Mouse (Mus musculus): ENCODE measurements around the gene Kansl1. TPM values are rescaled to one million over a fixed set of nuclear protein-coding genes. Genes with fewer than 3 reads are reported as not detected.

Kansl1 gene
- polyA plus RNA-seq, 1 experiment from 2014 or later, result 35.4 TPM

DNA sequence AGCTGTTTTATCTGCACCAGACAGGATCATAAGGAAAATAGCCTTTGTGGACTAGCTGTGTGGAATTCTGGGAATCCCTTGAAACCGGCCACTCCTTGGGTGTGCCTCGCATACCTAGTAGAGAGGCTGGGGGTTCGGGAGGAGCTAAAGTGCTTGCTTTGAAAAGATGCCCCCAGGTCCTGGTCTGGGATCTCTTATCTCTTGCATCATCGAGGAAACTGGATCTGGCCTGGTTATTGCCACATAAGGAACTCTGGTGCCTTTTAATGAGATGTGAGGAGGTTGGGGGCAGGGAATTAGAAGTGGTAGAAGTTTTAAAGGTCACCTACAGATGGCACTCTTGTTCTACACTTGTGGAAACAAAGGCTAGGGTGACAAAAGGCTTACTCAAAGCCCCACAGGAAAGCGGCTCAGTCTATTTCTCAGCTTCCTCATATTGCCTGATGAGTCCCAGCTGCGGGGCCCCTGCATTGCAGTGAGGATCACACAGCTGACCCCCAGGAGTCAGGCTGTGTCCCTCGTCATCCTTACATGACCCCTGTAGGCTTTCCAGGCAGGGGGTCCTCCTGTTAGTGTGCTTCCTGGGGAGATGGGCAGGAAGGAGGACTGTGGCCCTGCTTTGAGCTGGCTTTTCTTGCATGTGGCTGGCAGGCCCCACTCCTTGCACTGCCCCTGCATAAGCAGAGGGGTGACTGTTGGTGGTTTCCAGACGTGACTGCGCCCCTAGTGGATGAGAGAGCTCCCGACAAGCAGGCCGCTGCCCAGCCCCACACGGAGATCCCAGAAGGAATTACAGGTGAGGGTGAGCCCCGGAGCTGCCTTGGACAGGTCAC lies 179.2 kb downstream of the Kansl1 start:
- Histone ChIP-seq H3K9ac (ENCODE audit: low read length) (no peak overlapping the region), H3K36me3 (ENCODE audit: control insufficient read depth, insufficient read depth, low read length) (no peaks in the 10 kb centered on the region), H3K4me3 (ENCODE audit: low read depth, low read length) (no peak overlapping the region), H3K4me1 (replicated peaks; ENCODE audit: control insufficient read depth, insufficient read depth, low read length) (no peaks in the 10 kb centered on the region), H3K27ac (ENCODE audit: low read depth, low read length) (0 out of 2 replicates have a peak overlapping the region, but pooled peaks have one; percentile 42), H3K9me3 (ENCODE audit: control insufficient read depth, low read length) (no peaks in the 10 kb centered on the region), H3K4me2 (ENCODE audit: low read depth, low read length, severe bottlenecking) (no peak overlapping the region), H3K27me3 (ENCODE audit: control insufficient read depth, insufficient read depth, low read length) (no peaks in the 10 kb centered on the region)
- DNase-seq (ENCODE audit: low spot score) (peak; percentile 85), ATAC-seq (replicated peaks; ENCODE audit: low FRiP score) (peak; percentile 86)
- 15% methylated on average over 13 of the region's 13 CpGs for WGBS

DNA sequence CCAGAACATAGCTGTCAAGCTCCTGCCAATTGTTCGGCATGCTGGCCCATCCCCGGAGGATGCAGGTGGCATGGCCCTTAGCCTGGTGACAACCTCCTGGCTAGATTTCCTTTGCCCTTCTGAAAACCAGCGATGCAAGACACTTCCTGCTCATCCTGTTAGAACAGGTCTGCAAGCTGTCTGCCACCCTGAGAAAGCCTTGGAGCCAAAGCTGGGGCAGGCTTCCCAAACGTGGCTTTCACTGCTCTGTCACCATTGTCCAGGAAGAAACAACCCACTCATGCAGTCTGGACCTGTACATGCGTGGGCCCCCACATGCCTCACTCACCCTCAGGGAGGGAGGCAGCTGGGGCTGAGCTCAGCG lies 179.8 kb downstream of the Kansl1 start:
- Histone ChIP-seq H3K9ac (ENCODE audit: low read length) (no peak overlapping the region), H3K27ac (ENCODE audit: low read depth, low read length) (no peak overlapping the region), H3K4me2 (ENCODE audit: low read depth, low read length, severe bottlenecking) (no peak overlapping the region), H3K4me1 (replicated peaks; ENCODE audit: control insufficient read depth, insufficient read depth, low read length) (no peaks in the 10 kb centered on the region), H3K27me3 (ENCODE audit: control insufficient read depth, insufficient read depth, low read length) (no peaks in the 10 kb centered on the region), H3K36me3 (ENCODE audit: control insufficient read depth, insufficient read depth, low read length) (no peaks in the 10 kb centered on the region), H3K4me3 (ENCODE audit: low read depth, low read length) (no peak overlapping the region), H3K9me3 (ENCODE audit: control insufficient read depth, low read length) (no peaks in the 10 kb centered on the region)
- no peak for DNase-seq (ENCODE audit: low spot score)
- ATAC-seq (replicated peaks; ENCODE audit: low FRiP score), result no peak; the same call in 1 of the 2 replicates
- WGBS, result 57% methylated on average over 6 of the region's 6 CpGs

- ATAC-seq (replicated peaks; ENCODE audit: low FRiP score) (no peak), DNase-seq (ENCODE audit: low spot score) (no peak)
- Histone ChIP-seq H3K9me3 (ENCODE audit: control insufficient read depth, low read length) (no peaks in the 10 kb centered on the region), H3K4me1 (replicated peaks; ENCODE audit: control insufficient read depth, insufficient read depth, low read length) (no peaks in the 10 kb centered on the region), H3K9ac (ENCODE audit: low read length) (no peak overlapping the region), H3K4me2 (ENCODE audit: low read depth, low read length, severe bottlenecking) (no peak overlapping the region), H3K27ac (ENCODE audit: low read depth, low read length) (no peak overlapping the region), H3K27me3 (ENCODE audit: control insufficient read depth, insufficient read depth, low read length) (no peaks in the 10 kb centered on the region), H3K36me3 (ENCODE audit: control insufficient read depth, insufficient read depth, low read length) (no peaks in the 10 kb centered on the region), H3K4me3 (ENCODE audit: low read depth, low read length) (no peak overlapping the region)
- WGBS, result 97% methylated on average over 18 of the region's 18 CpGs
Measured at GRCm38 (mm10) chr11:104287113-104287512, 181.5 kb downstream of the Kansl1 start.

Small RNA genes lying within 50 kb of the gene (microRNA-seq; reads per million reads assigned to microRNA genes)
- gene Gm47315 (ENCODE audit: insufficient number of aligned reads), result not detected

Other genes starting within 250 kb of the Kansl1 start
- gene Mapt, start 237.5 kb downstream of the Kansl1 start, polyA plus RNA-seq (2014; fragmentation: Nextera tagmentation; extraction: Ambion mirVana), result 33.0 and 43.1 TPM in 2 replicates
- 56.4 and 62.7 TPM in 2 replicates for gene Cdc27, start 81.8 kb upstream of the Kansl1 start, polyA plus RNA-seq (2014; fragmentation: Nextera tagmentation; extraction: Ambion mirVana)
- 0.44 and 0.84 TPM in 2 replicates for gene Myl4, start 81.8 kb upstream of the Kansl1 start, polyA plus RNA-seq (2014; fragmentation: Nextera tagmentation; extraction: Ambion mirVana)
- gene Itgb3, start 139.1 kb upstream of the Kansl1 start, polyA plus RNA-seq (2014; fragmentation: Nextera tagmentation; extraction: Ambion mirVana), result 0.98 and 1.1 TPM in 2 replicates
- gene Gm11639, start 216.8 kb upstream of the Kansl1 start, polyA plus RNA-seq (2014; fragmentation: Nextera tagmentation; extraction: Ambion mirVana), result not detected in 2 replicates

All from forebrain, embryonic 11.5 days (tissue).